Mouse (Mus musculus) MEL (cell line): ENCODE results near the gene Rbms3. TPM values are rescaled to one million over a fixed set of nuclear protein-coding genes. Genes with fewer than 3 reads are reported as not detected.

Experiments
- DNase-seq: peaks from one replicate; pipeline ENCODE4 v3.0.0; 2011; ENCODE audit warnings: low read depth, low spot score
- H3K27ac ChIP-seq: 2 replicates; pipeline ENCODE4 v1.5.1; 2012; ENCODE audit warnings: low read depth, mild to moderate bottlenecking, control low read depth, low read length, moderate library complexity; ENCODE audit not compliant: control insufficient read depth
- H3K27me3 ChIP-seq, 2 experiments: fragments of 150-350 bp in 1 of 2; sonication (generic) in 1 of 2; 2 replicates each; pipeline ENCODE4 v1.6.1; 2012; ENCODE audit warnings: low read length in 2 of 2, mild to moderate bottlenecking in 2 of 2, improper control_type of control experiment in 1 of 2, moderate library complexity in 1 of 2; ENCODE audit not compliant: insufficient read depth in 2 of 2, control insufficient read depth in 1 of 2
- H3K36me3 ChIP-seq, 2 experiments: 2 replicates each; pipeline ENCODE4 v1.6.1; 2012 to 2014; ENCODE audit warnings: low read length in 2 of 2, improper control_type of control experiment in 1 of 2, inconsistent platforms in 1 of 2, mild to moderate bottlenecking in 1 of 2; ENCODE audit not compliant: insufficient read depth in 2 of 2, control insufficient read depth in 1 of 2
- H3K4me1 ChIP-seq, 2 experiments: fragments of 150-350 bp in 1 of 2; sonication (generic) in 1 of 2; 2 replicates each; pipeline ENCODE4 v1.6.1; 2012; ENCODE audit warnings: low read length in 2 of 2, improper control_type of control experiment in 1 of 2, mild to moderate bottlenecking in 1 of 2; ENCODE audit not compliant: insufficient read depth in 2 of 2, control insufficient read depth in 1 of 2
- H3K4me3 ChIP-seq, 2 experiments: fragments of 150-350 bp in 1 of 2; sonication (generic) in 1 of 2; 2 replicates each; pipeline ENCODE4 v1.5.1; 2012; ENCODE audit warnings: low read depth in 2 of 2, low read length in 2 of 2, mild to moderate bottlenecking in 2 of 2, moderate library complexity in 2 of 2, control low read depth in 1 of 2, improper control_type of control experiment in 1 of 2; ENCODE audit not compliant: control insufficient read depth in 1 of 2, insufficient read depth in 1 of 2
- H3K79me2 ChIP-seq: 2 replicates; pipeline ENCODE4 v1.6.1; 2012; ENCODE audit warnings: mild to moderate bottlenecking, low read length, moderate library complexity; ENCODE audit not compliant: control insufficient read depth, poor library complexity, insufficient read depth
- H3K9ac ChIP-seq: 2 replicates; pipeline ENCODE4 v1.6.1; 2012; ENCODE audit warnings: low read depth, mild to moderate bottlenecking, control low read depth, low read length, moderate library complexity; ENCODE audit not compliant: control insufficient read depth, poor library complexity, severe bottlenecking
- H3K9me3 ChIP-seq: fragments of 150-350 bp; sonication (generic); replicated peaks from 2 replicates; pipeline ENCODE4 v1.6.1; 2012; ENCODE audit warnings: mild to moderate bottlenecking, low read length, improper control_type of control experiment, moderate library complexity; ENCODE audit not compliant: insufficient read depth
- BHLHE40 ChIP-seq: IDR thresholded peaks from 2 replicates; pipeline ENCODE4 v1.6.1; 2012; ENCODE audit warnings: low read depth, mild to moderate bottlenecking, inconsistent platforms, low read length, improper control_type of control experiment, borderline replicate concordance
- ELF1 ChIP-seq: IDR thresholded peaks from 2 replicates; pipeline ENCODE4 v1.6.1; 2014; ENCODE audit warnings: low read depth, mild to moderate bottlenecking, inconsistent platforms, low read length, improper control_type of control experiment, moderate library complexity
- GABPA ChIP-seq: IDR thresholded peaks from 2 replicates; pipeline ENCODE4 v1.6.1; 2012; ENCODE audit warnings: low read depth, mild to moderate bottlenecking, inconsistent platforms, low read length, improper control_type of control experiment, moderate library complexity
- GATA1 ChIP-seq: IDR thresholded peaks from 2 replicates; pipeline ENCODE4 v1.6.1; 2011; ENCODE audit warnings: low read depth, low read length, improper control_type of control experiment
- JUND ChIP-seq: IDR thresholded peaks from 2 replicates; pipeline ENCODE4 v1.6.1; 2011; ENCODE audit warnings: low read depth, mild to moderate bottlenecking, improper control_type of control experiment, low read length
- MAFK ChIP-seq: IDR thresholded peaks from 2 replicates; pipeline ENCODE4 v1.6.1; 2011; ENCODE audit warnings: low read depth, mild to moderate bottlenecking, low read length, improper control_type of control experiment, borderline replicate concordance
- MAX ChIP-seq: IDR thresholded peaks from 2 replicates; pipeline ENCODE4 v1.6.1; 2011; ENCODE audit warnings: low read length, improper control_type of control experiment
- MEF2A ChIP-seq: IDR thresholded peaks from 2 replicates; pipeline ENCODE4 v1.6.1; 2014; ENCODE audit warnings: low read depth, mild to moderate bottlenecking, inconsistent platforms, low read length, improper control_type of control experiment; ENCODE audit not compliant: poor library complexity, insufficient replicate concordance, severe bottlenecking; ENCODE audit errors: extremely low read depth
- MYB ChIP-seq: IDR thresholded peaks from 2 replicates; pipeline ENCODE4 v1.6.1; 2011; ENCODE audit warnings: mild to moderate bottlenecking, low read depth, low read length, improper control_type of control experiment
- NELFE ChIP-seq: IDR thresholded peaks from 2 replicates; pipeline ENCODE4 v1.6.1; 2011; ENCODE audit warnings: low read depth, low read length, improper control_type of control experiment
- POLR2AphosphoS5 ChIP-seq: IDR thresholded peaks from 2 replicates; pipeline ENCODE4 v1.6.1; 2012; ENCODE audit warnings: low read depth, borderline replicate concordance, mild to moderate bottlenecking, inconsistent platforms, low read length, moderate library complexity, mixed read lengths
- RCOR1 ChIP-seq: IDR thresholded peaks from 2 replicates; pipeline ENCODE4 v1.6.1; 2012; ENCODE audit warnings: low read depth, mild to moderate bottlenecking, inconsistent platforms, low read length, improper control_type of control experiment
- SMC3 ChIP-seq: IDR thresholded peaks from 2 replicates; pipeline ENCODE4 v1.6.1; 2011; ENCODE audit warnings: low read depth, low read length, improper control_type of control experiment
- TBP ChIP-seq: IDR thresholded peaks from 2 replicates; pipeline ENCODE4 v1.8.0; 2011; ENCODE audit warnings: low read depth, low read length, improper control_type of control experiment
- USF1 ChIP-seq: IDR thresholded peaks from 2 replicates; pipeline ENCODE4 v1.6.1; 2014; ENCODE audit warnings: low read depth, mild to moderate bottlenecking, inconsistent platforms, low read length, improper control_type of control experiment, moderate library complexity
- USF2 ChIP-seq, 2 experiments: IDR thresholded peaks; 2 replicates each; pipeline ENCODE4 v1.6.1; 2011 to 2012; ENCODE audit warnings: improper control_type of control experiment in 2 of 2, low read length in 2 of 2, borderline replicate concordance in 1 of 2, inconsistent platforms in 1 of 2, low read depth in 1 of 2, mild to moderate bottlenecking in 1 of 2; ENCODE audit not compliant: insufficient read depth in 1 of 2
- ZC3H11A ChIP-seq: IDR thresholded peaks from 2 replicates; pipeline ENCODE4 v1.6.1; 2012; ENCODE audit warnings: low read depth, mild to moderate bottlenecking, inconsistent platforms, low read length, improper control_type of control experiment
- ZNF384 ChIP-seq: IDR thresholded peaks from 2 replicates; pipeline ENCODE4 v1.6.1; 2012; ENCODE audit warnings: low read depth, mild to moderate bottlenecking, inconsistent platforms, low read length, improper control_type of control experiment
- polyA plus RNA-seq, 2 experiments: library from polyadenylated mRNA; stranded (reverse) in 1 of 2; unstranded in 1 of 2; fragments of >175 nt in 1 of 2; fragments of >200 nt in 1 of 2; gene quantifications; 2 replicates each; pipeline versions ENCODE4 v1.2.1 to v1.2.4; 2012; ENCODE audit warnings: low replicate concordance in 2 of 2, low read depth in 1 of 2; ENCODE audit not compliant: insufficient read length in 2 of 2, insufficient read depth in 1 of 2, missing spikeins in 1 of 2
- total RNA-seq: library from RNA; depleted of rRNA; stranded (reverse); fragments of 300-350 nt; gene quantifications from 2 replicates; pipeline ENCODE4 v1.2.3, GENCODE M21; 2012

Gene Rbms3
- total and polyA plus RNA-seq, 3 experiments, result not detected

- Histone ChIP-seq H3K9me3 (no peaks in the 10 kb centered on the region), H3K4me1 (no peaks in the 10 kb centered on the region), H3K36me3 (no peaks in the 10 kb centered on the region), H3K4me3 (no peak overlapping the region), H3K79me2 (no peaks in the 10 kb centered on the region), H3K27ac (no peak overlapping the region), H3K27me3 (no peaks in the 10 kb centered on the region), H3K9ac (no peak overlapping the region)
- no peak for DNase-seq
- TF ChIP-seq RCOR1 (no peak), MAX (no peak), ZNF384 (no peak), BHLHE40 (no peak), USF2 (IDR thresholded peaks at IDR 0.05; ENCODE audit: borderline replicate concordance in 1 of 2, insufficient read depth in 1 of 2, low read depth in 1 of 2, low read length in 2 of 2) (no peak), GATA1 (no peak), USF1 (no peak), ZC3H11A (no peak), GABPA (no peak), TBP (no peak), NELFE (no peak), POLR2AphosphoS5 (no peak)
Measured at GRCm38 (mm10) chr9:116702611-116703010, 927.1 kb downstream of the Rbms3 start.

- Histone ChIP-seq H3K9me3 (no peaks in the 10 kb centered on the region), H3K79me2 (no peaks in the 10 kb centered on the region), H3K27me3 (no peaks in the 10 kb centered on the region), H3K36me3 (no peaks in the 10 kb centered on the region), H3K4me3 (no peak overlapping the region), H3K27ac (no peak overlapping the region)
- TF ChIP-seq JUND, result no peak
- TF ChIP-seq, all 39 proteins: peak for 0
- Histone ChIP-seq H3K9ac (no peak overlapping the region), H3K4me1 (no peaks in the 10 kb centered on the region)
- no peak for DNase-seq
Measured at GRCm38 (mm10) chr9:116701511-116702179, 928.1 kb downstream of the Rbms3 start.

- Histone ChIP-seq H3K36me3 (no peaks in the 10 kb centered on the region), H3K27me3 (no peaks in the 10 kb centered on the region), H3K9ac (no peak overlapping the region), H3K9me3 (no peaks in the 10 kb centered on the region), H3K4me3 (no peak overlapping the region), H3K27ac (no peak overlapping the region), H3K79me2 (no peaks in the 10 kb centered on the region), H3K4me1 (no peaks in the 10 kb centered on the region)
- TF ChIP-seq SMC3 (no peak), MEF2A (no peak), MYB (no peak), GABPA (no peak), JUND (no peak), MAX (no peak), USF2 (IDR thresholded peaks at IDR 0.05; ENCODE audit: borderline replicate concordance in 1 of 2, insufficient read depth in 1 of 2, low read depth in 1 of 2, low read length in 2 of 2) (no peak), ELF1 (no peak), GATA1 (no peak), MAFK (no peak), ZC3H11A (no peak)
- no peak for DNase-seq
Measured at GRCm38 (mm10) chr9:116688615-116689014, 941.1 kb downstream of the Rbms3 start.
